Mouse (Mus musculus): Measurements from ENCODE around the gene Gm42372. TPM values are rescaled to one million over a fixed set of nuclear protein-coding genes. Genes with fewer than 3 reads are reported as not detected.

Gm42372 gene
- total and polyA plus RNA-seq, 3 experiments: 0.15 to 0.61 (median 0.47) TPM

GRCm38 (mm10) chr7:16978593-16978992 lies 4.3 kb upstream of the Gm42372 start:
- no peaks in the 10 kb centered on the region for H3K79me2 ChIP-seq (replicated peaks; ENCODE audit: control insufficient read depth, extremely low read depth, insufficient read depth, poor library complexity, severe bottlenecking)
- peaks cover 2 to 15% of the 10 kb centered on the region in 2 experiments; a peak in 2 of 4 replicates for H3K4me1 ChIP-seq (ENCODE audit: control insufficient read depth in 1 of 2, insufficient read depth in 2 of 2)
- no peaks in the 10 kb centered on the region for H3K36me3 ChIP-seq (replicated peaks in 1 of 2; ENCODE audit: control insufficient read depth in 1 of 2, insufficient read depth in 1 of 2, low read length in 1 of 2)
- TF ChIP-seq NRF1 (IDR thresholded peaks at IDR 0.05; ENCODE audit: low read depth, low read length): no peak
- no peak for TF ChIP-seq TCF12 (IDR thresholded peaks at IDR 0.05; ENCODE audit: low read depth, low read length)
- TF ChIP-seq RAD21 (IDR thresholded peaks at IDR 0.05; ENCODE audit: low read depth, low read length): no peak
- no peak for TF ChIP-seq E2F4 (IDR thresholded peaks at IDR 0.05; ENCODE audit: insufficient replicate concordance, low read depth, low read length)
- TF ChIP-seq CTCF (conservative IDR thresholded peaks at IDR 0.05 in 1 of 2, IDR thresholded peaks at IDR 0.05 in 1 of 2; ENCODE audit: low read depth in 2 of 2, low read length in 2 of 2): no peak
- TF ChIP-seq ZC3H11A (IDR thresholded peaks at IDR 0.05; ENCODE audit: low read depth, low read length): no peak
- TF ChIP-seq ETS1 (conservative IDR thresholded peaks at IDR 0.05; ENCODE audit: low read depth, low read length): no peak
- TF ChIP-seq USF1 (IDR thresholded peaks at IDR 0.05; ENCODE audit: low read depth, low read length): no peak
- no peak for TF ChIP-seq CHD2 (IDR thresholded peaks at IDR 0.05; ENCODE audit: low read length)
- no peak for TF ChIP-seq HCFC1 (IDR thresholded peaks at IDR 0.05; ENCODE audit: low read depth, low read length)
- TF ChIP-seq MYC (IDR thresholded peaks at IDR 0.05; ENCODE audit: low read depth, low read length): no peak
- in situ Hi-C loops (cut with MboI; ENCODE audit: low pct_ligation_motif_present, low pct_unique_long_range_greater_than_20kb, low sequenced_read_pairs) (no loop called here), dilution Hi-C loops (cut with MboI; ENCODE audit: extremely low pct_ligation_motif_present, extremely low pct_unique_long_range_greater_than_20kb, low sequenced_read_pairs) (no loop called here)
- H3K4me3 ChIP-seq (replicated peaks in 1 of 3; ENCODE audit: low read depth in 2 of 3, low read length in 2 of 3, poor library complexity in 1 of 3): no peak overlapping the region
- H3K27ac ChIP-seq (ENCODE audit: insufficient read depth, low read depth): no peak overlapping the region
- DNase-seq (ENCODE audit: extremely low read depth): no peak
- H3K9me3 ChIP-seq (replicated peaks; ENCODE audit: low read length): no peaks in the 10 kb centered on the region
- H3K4me2 ChIP-seq (ENCODE audit: insufficient read depth, low read depth, poor library complexity, severe bottlenecking): no peak overlapping the region
- no peaks in the 10 kb centered on the region for H3K27me3 ChIP-seq (replicated peaks)
- H3K9ac ChIP-seq (ENCODE audit: insufficient read depth, low read depth): no peak overlapping the region

- Histone ChIP-seq H3K9me3 (replicated peaks; ENCODE audit: low read length) (no peaks in the 10 kb centered on the region), H3K4me3 (replicated peaks in 1 of 3; ENCODE audit: low read depth in 2 of 3, low read length in 2 of 3, poor library complexity in 1 of 3) (no peak overlapping the region), H3K27me3 (replicated peaks) (no peaks in the 10 kb centered on the region), H3K4me1 (ENCODE audit: control insufficient read depth in 1 of 2, insufficient read depth in 2 of 2) (peaks cover 5 to 15% of the 10 kb centered on the region in 2 experiments; a peak in 2 of 4 replicates), H3K9ac (ENCODE audit: insufficient read depth, low read depth) (no peak overlapping the region), H3K36me3 (replicated peaks in 1 of 2; ENCODE audit: control insufficient read depth in 1 of 2, insufficient read depth in 1 of 2, low read length in 1 of 2) (no peaks in the 10 kb centered on the region), H3K4me2 (ENCODE audit: insufficient read depth, low read depth, poor library complexity, severe bottlenecking) (no peak overlapping the region; the same call in 1 of the 2 replicates), H3K27ac (ENCODE audit: insufficient read depth, low read depth) (no peak overlapping the region), H3K79me2 (replicated peaks; ENCODE audit: control insufficient read depth, extremely low read depth, insufficient read depth, poor library complexity, severe bottlenecking) (no peaks in the 10 kb centered on the region)
- TF ChIP-seq UBTF (IDR thresholded peaks at IDR 0.05; ENCODE audit: low read depth, low read length): no peak
- no peak for TF ChIP-seq USF2 (conservative IDR thresholded peaks at IDR 0.05; ENCODE audit: low read depth, low read length)
- TF ChIP-seq CHD2 (IDR thresholded peaks at IDR 0.05; ENCODE audit: low read length): peak; percentile 43; the same call in 1 of the 2 replicates
- dilution Hi-C loops (cut with MboI; ENCODE audit: extremely low pct_ligation_motif_present, extremely low pct_unique_long_range_greater_than_20kb, low sequenced_read_pairs): no loop called here
- in situ Hi-C loops (cut with MboI; ENCODE audit: low pct_ligation_motif_present, low pct_unique_long_range_greater_than_20kb, low sequenced_read_pairs): no loop called here
- peak; percentile 31 for DNase-seq (ENCODE audit: extremely low read depth)
These were observed 2.5 kb upstream of the Gm42372 start for GRCm38 (mm10) chr7:16980348-16980747.
